Mouse (Mus musculus) hindbrain, embryonic 10.5 days (tissue): ENCODE measurements around the gene Lipe. TPM values are rescaled to one million over a fixed set of nuclear protein-coding genes. Genes with fewer than 3 reads are reported as not detected.
"Not testable (repeated sequence)": the region's sequence is repeated elsewhere in the genome, so short reads cannot be mapped to it uniquely, and the experiment has no call there.

Experiments used
- DNase-seq: peaks from one replicate; pipeline ENCODE4 v3.0.0-alpha.2; 2017; ENCODE audit warnings: low spot score
- H3K27ac ChIP-seq: fragments of 300-500 bp; sonication (generic); 2 replicates; pipeline ENCODE4 v1.5.1; 2016; ENCODE audit warnings: mild to moderate bottlenecking, moderate library complexity
- H3K27me3 ChIP-seq: fragments of 300-500 bp; sonication (generic); 2 replicates; pipeline ENCODE4 v1.6.1; 2016; ENCODE audit warnings: mild to moderate bottlenecking; ENCODE audit not compliant: poor library complexity, insufficient read depth, severe bottlenecking
- H3K36me3 ChIP-seq: fragments of 300-500 bp; sonication (generic); 2 replicates; pipeline ENCODE4 v1.6.1; 2016; ENCODE audit warnings: mild to moderate bottlenecking, moderate library complexity
- H3K4me1 ChIP-seq: fragments of 300-500 bp; sonication (generic); replicated peaks from 2 replicates; pipeline ENCODE4 v1.6.1; 2016; ENCODE audit warnings: mild to moderate bottlenecking
- H3K4me3 ChIP-seq: fragments of 300-500 bp; sonication (generic); 2 replicates; pipeline ENCODE4 v1.5.1; 2016; ENCODE audit warnings: mild to moderate bottlenecking, moderate library complexity
- H3K9me3 ChIP-seq: fragments of 300-500 bp; sonication (generic); 2 replicates; pipeline ENCODE4 v1.6.1; 2016; ENCODE audit warnings: mild to moderate bottlenecking, moderate library complexity
- WGBS: fragments of 180-500 bp; shearing (Covaris S2); methylation state at CpG from one replicate; pipeline ENCODE4 v1.1.7; 2016; 5-methylcytosine and 5-hydroxymethylcytosine counted together
- polyA plus RNA-seq: library from polyadenylated mRNA; unstranded; fragments of >200 nt; fragmentation: Nextera tagmentation; extraction: Ambion mirVana; gene quantifications from 2 replicates; pipeline ENCODE4 v1.2.1, GENCODE M21; 2016

Gene Lipe
- polyA plus RNA-seq, 1 experiment from 2014 or later = 8.6 TPM

- 44% methylated on average over 4 of the region's 4 CpGs for WGBS
- H3K4me1 ChIP-seq = peaks cover 3% of the 10 kb centered on the region
- no peak overlapping the region for H3K27ac ChIP-seq
- DNase-seq = no peak
- no peaks in the 10 kb centered on the region for H3K36me3 ChIP-seq
- no peaks in the 10 kb centered on the region for H3K27me3 ChIP-seq
- no peak overlapping the region for H3K4me3 ChIP-seq
- H3K9me3 ChIP-seq = no peaks in the 10 kb centered on the region
These were observed 10.7 kb upstream of the Lipe start for GRCm38 (mm10) chr7:25409114-25409760.

- no peaks in the 10 kb centered on the region for H3K27me3 ChIP-seq
- no peaks in the 10 kb centered on the region for H3K36me3 ChIP-seq
- 89% methylated on average over 7 of the region's 7 CpGs for WGBS
- DNase-seq = no peak
- no peak overlapping the region for H3K27ac ChIP-seq
- no peak overlapping the region for H3K4me3 ChIP-seq
- peaks cover 13% of the 10 kb centered on the region for H3K4me1 ChIP-seq
- no peaks in the 10 kb centered on the region for H3K9me3 ChIP-seq
These were observed 8.0 kb upstream of the Lipe start for GRCm38 (mm10) chr7:25406468-25406867.

- WGBS = 0% methylated on average over 2 of the region's 2 CpGs
- Histone ChIP-seq H3K27ac (no peak overlapping the region), H3K4me3 (no peak overlapping the region), H3K36me3 (no peaks in the 10 kb centered on the region), H3K9me3 (no peaks in the 10 kb centered on the region), H3K27me3 (no peaks in the 10 kb centered on the region), H3K4me1 (peaks cover 18% of the 10 kb centered on the region)
- peak; percentile 50 for DNase-seq
These were observed 4.2 kb upstream of the Lipe start for GRCm38 (mm10) chr7:25402671-25403101.

- Histone ChIP-seq H3K4me3 (no peak overlapping the region), H3K4me1 (peaks cover 19% of the 10 kb centered on the region), H3K36me3 (no peaks in the 10 kb centered on the region), H3K27me3 (no peaks in the 10 kb centered on the region), H3K27ac (no peak overlapping the region), H3K9me3 (no peaks in the 10 kb centered on the region)
- no peak for DNase-seq
- WGBS = 21% methylated on average over 5 of the region's 5 CpGs
These were observed 3.5 kb upstream of the Lipe start for GRCm38 (mm10) chr7:25401986-25402385.

- Histone ChIP-seq H3K27ac (no peak overlapping the region), H3K9me3 (no peaks in the 10 kb centered on the region), H3K36me3 (no peaks in the 10 kb centered on the region), H3K27me3 (no peaks in the 10 kb centered on the region), H3K4me1 (peaks cover 21% of the 10 kb centered on the region), H3K4me3 (no peak overlapping the region)
- 58% methylated on average over 2 of the region's 2 CpGs for WGBS
- DNase-seq = no peak
These were observed 3.0 kb upstream of the Lipe start for GRCm38 (mm10) chr7:25401551-25401950.

GRCm38 (mm10) chr7:25399028-25399427 is 518 bp upstream of the Lipe start:
- H3K9me3 ChIP-seq, H3K27ac ChIP-seq, H3K27me3 ChIP-seq, H3K36me3 ChIP-seq, DNase-seq, H3K4me3 ChIP-seq: not testable (repeated sequence)
- peaks cover 42% of the 10 kb centered on the region for H3K4me1 ChIP-seq

- 89% methylated on average over 14 of the region's 14 CpGs for WGBS
- Histone ChIP-seq H3K9me3 (no peaks in the 10 kb centered on the region), H3K36me3 (no peaks in the 10 kb centered on the region), H3K4me3 (peak overlapping the region; percentile 78), H3K4me1 (peaks cover 40% of the 10 kb centered on the region), H3K27ac (peak overlapping the region; percentile 83), H3K27me3 (peaks cover 23% of the 10 kb centered on the region)
- peak; percentile 10 for DNase-seq
These were observed 1.9 kb downstream of the Lipe start for GRCm38 (mm10) chr7:25396621-25397020.

GRCm38 (mm10) chr7:25395558-25396521 is 2.7 kb downstream of the Lipe start:
- peak overlapping the region; percentile 78 for H3K4me3 ChIP-seq
- DNase-seq = peak; percentile 93
- peak overlapping the region; percentile 83 for H3K27ac ChIP-seq
- H3K4me1 ChIP-seq = peaks cover 45% of the 10 kb centered on the region
- 8% methylated on average over 52 of the region's 52 CpGs for WGBS
- H3K27me3 ChIP-seq = peaks cover 23% of the 10 kb centered on the region
- no peaks in the 10 kb centered on the region for H3K9me3 ChIP-seq
- no peaks in the 10 kb centered on the region for H3K36me3 ChIP-seq

- no peaks in the 10 kb centered on the region for H3K9me3 ChIP-seq
These were observed 3.3 kb downstream of the Lipe start for GRCm38 (mm10) chr7:25395186-25395557.

GRCm38 (mm10) chr7:25394754-25395153 is 3.8 kb downstream of the Lipe start:
- Histone ChIP-seq H3K4me3 (peak overlapping the region; percentile 78), H3K27ac (no peak overlapping the region), H3K9me3 (no peaks in the 10 kb centered on the region), H3K4me1 (peaks cover 56% of the 10 kb centered on the region), H3K27me3 (peaks cover 23% of the 10 kb centered on the region), H3K36me3 (no peaks in the 10 kb centered on the region)
- WGBS = 24% methylated on average over 7 of the region's 7 CpGs
- DNase-seq = no peak

More at GRCm38 (mm10) chr7:25395186-25395557, 3.3 kb downstream of the Lipe start:
- no peak for DNase-seq
- Histone ChIP-seq H3K27ac (peak overlapping the region; percentile 83), H3K27me3 (peaks cover 23% of the 10 kb centered on the region), H3K4me1 (peaks cover 52% of the 10 kb centered on the region), H3K4me3 (peak overlapping the region; percentile 78), H3K36me3 (no peaks in the 10 kb centered on the region)
- 1% methylated on average over 22 of the region's 22 CpGs for WGBS

- DNase-seq = no peak
- 83% methylated on average over 8 of the region's 8 CpGs for WGBS
- peak overlapping the region; percentile 78; the same call in 1 of the 2 replicates for H3K4me3 ChIP-seq
These were observed 4.9 kb downstream of the Lipe start for GRCm38 (mm10) chr7:25393451-25394210.

GRCm38 (mm10) chr7:25392851-25393250 is 5.7 kb downstream of the Lipe start:
- peaks cover 10% of the 10 kb centered on the region for H3K36me3 ChIP-seq
- no peak overlapping the region for H3K27ac ChIP-seq
- H3K4me1 ChIP-seq = peaks cover 53% of the 10 kb centered on the region
- peaks cover 23% of the 10 kb centered on the region for H3K27me3 ChIP-seq
- H3K4me3 ChIP-seq = no peak overlapping the region
- DNase-seq = no peak
- H3K9me3 ChIP-seq = no peaks in the 10 kb centered on the region
- 34% methylated on average over 7 of the region's 7 CpGs for WGBS

More at GRCm38 (mm10) chr7:25393451-25394210, 4.9 kb downstream of the Lipe start:
- Histone ChIP-seq H3K36me3 (peaks cover 2% of the 10 kb centered on the region; the same call in 1 of the 2 replicates), H3K4me1 (peaks cover 56% of the 10 kb centered on the region), H3K9me3 (no peaks in the 10 kb centered on the region), H3K27me3 (peaks cover 23% of the 10 kb centered on the region), H3K27ac (no peak overlapping the region)
